Mouse (Mus musculus) adrenal gland, adult 18-20 months (tissue): ENCODE measurements around the gene Optn. TPM values are rescaled to one million over a fixed set of nuclear protein-coding genes. Genes with fewer than 3 reads are reported as not detected.
A peak's percentile ranks its signal among the peaks of the same experiment; 100 is the strongest.
"Not testable (repeated sequence)": the region's sequence is repeated elsewhere in the genome, so short reads cannot be mapped to it uniquely, and the experiment has no call there.

Experiments used
- DNase-seq, 2 experiments: peaks; one replicate each; pipeline ENCODE4 v3.0.0; 2021 to 2022; ENCODE audit warnings: low spot score in 2 of 2
- long read RNA-seq, 2 experiments: library from polyadenylated mRNA; stranded (forward); transcript quantifications; one replicate each; pipeline ENCODE4 v2.0.0; 2021
- total RNA-seq, 2 experiments: library from RNA; stranded (reverse); gene quantifications; 1 replicate in 1 of 2; 2 replicates in 1 of 2; pipeline ENCODE4 v1.2.3; 2021

Gene Optn
- 100 to 1,000 TPM in 1 of 2 experiments, 10 to 100 TPM in 1; 97.8 to 174 TPM for total RNA-seq
- long read RNA-seq, experiment 1, transcript Optn-201 (15 exons, 2,411 nt): minor isoform, 20 of 258 reads
- long read RNA-seq, experiment 1, transcript Optn-202 (14 exons, 2,614 nt): major isoform, 160 of 258 reads
- long read RNA-seq, experiment 1, partial matches to known transcripts: 15 of 258 reads
- long read RNA-seq, experiment 1, other reads (novel, unspliced or antisense): 63 of 258 reads
- long read RNA-seq, experiment 2, transcript Optn-202 (14 exons, 2,614 nt): major isoform, 139 of 242 reads
- long read RNA-seq, experiment 2, transcript Optn-201 (15 exons, 2,411 nt): minor isoform, 29 of 242 reads
- long read RNA-seq, experiment 2, partial matches to known transcripts: 25 of 242 reads
- long read RNA-seq, experiment 2, other reads (novel, unspliced or antisense): 49 of 242 reads

GRCm38 (mm10) chr2:5063299-5064205, at the start of gene Optn:
TSS of gene Optn (minus strand) at chr2:5064051.
- peak; percentile 95 for DNase-seq

DNA sequence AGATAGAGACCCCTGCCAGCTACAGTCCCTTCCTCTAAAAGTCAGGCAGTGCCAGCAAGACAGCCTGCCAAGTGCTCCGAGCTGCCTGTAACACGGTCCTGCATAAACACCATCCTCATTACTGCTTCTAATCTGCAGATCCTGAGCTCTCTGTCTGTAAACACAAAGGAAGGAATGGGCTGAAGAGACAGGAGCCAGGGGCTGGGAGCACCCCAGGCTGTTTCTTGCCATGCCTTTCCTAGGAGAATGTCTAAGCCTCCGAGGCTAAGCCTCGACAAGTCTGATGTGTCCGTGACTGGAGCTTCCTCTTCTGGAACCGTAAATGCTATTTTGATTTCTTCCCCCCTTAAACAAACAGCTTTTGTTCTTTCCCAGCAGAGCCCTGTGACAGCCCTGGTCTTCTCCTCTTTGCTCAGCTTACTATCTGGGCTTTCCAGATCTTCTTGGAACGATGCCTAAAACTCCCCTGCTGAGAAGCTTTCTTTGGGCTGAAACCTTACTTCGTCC, 49.0 kb upstream of the Optn start:
- no peak for DNase-seq

DNA sequence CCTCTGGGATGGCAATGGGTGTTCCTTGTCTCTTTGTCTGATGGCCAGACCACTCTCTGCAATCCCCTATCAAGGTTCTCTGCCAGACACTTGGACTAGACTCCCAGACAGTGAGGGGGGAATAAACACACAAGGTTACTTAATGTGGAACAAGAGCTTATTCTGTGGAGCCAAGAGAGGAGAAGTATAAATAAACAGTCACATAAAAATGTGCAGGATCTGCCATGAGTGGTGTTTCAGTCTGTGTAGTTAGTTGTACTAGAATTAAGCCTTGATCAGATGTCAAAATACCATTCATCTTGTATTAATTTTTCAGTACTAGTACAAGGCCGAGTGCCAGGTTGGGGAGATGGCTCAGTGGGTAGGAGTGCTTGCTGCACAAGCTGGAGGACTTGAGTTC, 39.0 kb upstream of the Optn start:
- DNase-seq: no peak

DNA sequence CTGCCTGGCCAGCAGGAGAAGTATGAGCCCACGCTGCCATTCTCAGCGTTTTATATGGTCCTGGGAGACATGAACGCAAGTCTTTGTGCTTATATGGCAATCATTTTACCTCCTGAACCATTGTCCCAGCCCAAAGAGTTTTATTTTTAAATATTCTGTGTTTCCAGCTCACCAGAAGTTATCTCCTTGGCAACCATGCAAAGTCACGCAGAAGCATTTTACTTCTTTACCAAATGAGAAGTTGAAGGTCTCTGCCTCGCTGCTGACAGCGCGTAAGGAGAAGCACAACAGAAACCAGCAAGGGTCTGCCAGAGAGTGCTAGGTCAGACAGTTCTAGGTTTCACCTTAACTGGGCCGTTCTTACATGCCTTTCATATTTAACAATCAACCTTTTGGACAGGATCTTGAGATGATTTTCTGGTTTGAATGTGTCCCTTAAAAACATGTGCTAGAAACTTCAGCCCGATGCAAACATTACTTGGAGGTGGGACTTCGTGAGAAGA, 37.9 kb upstream of the Optn start:
- DNase-seq: no peak

GRCm38 (mm10) chr2:5099176-5099575, 35.3 kb upstream of the Optn start:
- no peak for DNase-seq

GRCm38 (mm10) chr2:5097786-5098445, 34.1 kb upstream of the Optn start:
- DNase-seq: no peak

DNA sequence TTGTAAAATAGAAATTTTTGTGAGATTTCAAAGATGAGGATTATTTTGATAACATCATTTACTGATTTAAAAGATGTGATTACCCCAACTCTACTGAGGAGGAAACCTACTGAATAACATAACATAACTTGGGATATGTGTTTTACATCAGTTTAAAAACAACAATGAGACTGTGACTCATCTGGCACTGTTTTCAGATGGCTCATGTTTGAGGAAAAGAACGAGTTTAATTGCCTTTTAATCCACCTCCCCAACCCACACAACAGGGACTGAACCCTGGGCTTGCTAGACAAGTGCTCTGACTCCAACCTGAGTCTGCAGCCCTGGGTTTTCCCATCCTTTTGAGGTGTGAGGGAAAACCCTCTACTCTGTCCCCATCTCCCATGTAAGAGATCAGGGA, 31.5 kb upstream of the Optn start:
- no peak for DNase-seq

DNA sequence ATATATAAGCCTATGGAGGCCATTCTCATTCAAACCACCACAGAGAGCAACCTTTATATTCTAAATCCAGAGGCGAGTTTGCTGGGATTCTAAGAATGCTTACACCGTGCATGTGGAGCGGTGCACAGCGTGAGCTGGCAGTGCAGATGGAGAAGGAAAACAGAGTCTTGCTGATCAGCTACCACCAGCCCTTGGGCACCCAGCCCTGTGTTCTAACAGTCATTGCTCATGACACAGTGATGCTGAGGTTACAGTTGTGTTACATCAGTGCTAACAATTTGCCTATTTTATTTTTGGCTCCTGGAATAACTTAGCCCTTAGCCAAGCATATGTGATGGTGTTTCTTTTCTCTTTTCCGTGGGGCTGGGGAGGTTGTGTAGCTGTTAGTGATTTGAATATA, 31.0 kb upstream of the Optn start:
- DNase-seq: no peak

GRCm38 (mm10) chr2:5090385-5090784, 26.5 kb upstream of the Optn start:
- DNase-seq: peak in 1 of 2 experiments; percentile 22

DNA sequence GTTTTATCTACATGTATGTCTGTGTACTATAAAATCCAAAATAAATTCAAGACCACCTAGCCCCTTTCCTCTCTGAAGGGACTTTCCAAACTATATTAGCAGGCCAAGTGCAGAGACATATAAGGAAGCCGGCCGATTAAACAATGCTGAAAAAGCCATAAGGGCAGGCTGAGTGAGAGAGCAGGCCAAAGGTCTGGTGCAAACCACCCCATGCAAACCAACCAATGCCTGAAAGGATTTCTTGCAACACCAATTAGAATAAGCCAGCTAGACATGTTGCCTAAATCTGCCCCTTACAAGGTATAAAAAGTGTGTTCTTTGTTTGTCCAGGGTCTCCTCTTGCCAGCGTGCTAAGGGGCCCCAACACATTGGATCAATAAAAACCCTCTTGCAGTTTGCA, 23.8 kb upstream of the Optn start:
- no peak for DNase-seq

DNA sequence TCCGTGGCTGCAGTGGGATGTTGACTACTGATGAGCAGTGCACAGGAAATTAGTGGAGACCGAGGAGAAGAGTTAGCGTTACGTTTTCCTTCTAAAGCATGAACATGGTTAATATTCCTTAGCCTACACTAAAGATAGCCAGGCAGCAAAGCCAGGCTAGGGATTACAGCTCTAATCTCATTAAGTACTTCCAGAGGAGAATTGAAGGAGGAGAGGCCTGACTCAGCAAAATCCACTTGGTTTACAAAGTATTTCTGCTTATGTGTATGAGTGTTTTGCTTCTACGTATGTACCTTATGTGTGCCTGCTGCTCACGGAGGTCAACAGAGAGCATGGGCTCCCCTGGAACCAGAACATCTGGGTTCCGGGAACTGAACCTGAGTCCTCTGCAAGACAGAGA, 19.9 kb upstream of the Optn start:
- DNase-seq: no peak

GRCm38 (mm10) chr2:5080053-5080787, 16.4 kb upstream of the Optn start:
- no peak for DNase-seq

- DNase-seq: no peak
These were observed 14.1 kb upstream of the Optn start for GRCm38 (mm10) chr2:5077937-5078336.

- no peak for DNase-seq
These were observed 13.6 kb upstream of the Optn start for GRCm38 (mm10) chr2:5077490-5077889.

DNA sequence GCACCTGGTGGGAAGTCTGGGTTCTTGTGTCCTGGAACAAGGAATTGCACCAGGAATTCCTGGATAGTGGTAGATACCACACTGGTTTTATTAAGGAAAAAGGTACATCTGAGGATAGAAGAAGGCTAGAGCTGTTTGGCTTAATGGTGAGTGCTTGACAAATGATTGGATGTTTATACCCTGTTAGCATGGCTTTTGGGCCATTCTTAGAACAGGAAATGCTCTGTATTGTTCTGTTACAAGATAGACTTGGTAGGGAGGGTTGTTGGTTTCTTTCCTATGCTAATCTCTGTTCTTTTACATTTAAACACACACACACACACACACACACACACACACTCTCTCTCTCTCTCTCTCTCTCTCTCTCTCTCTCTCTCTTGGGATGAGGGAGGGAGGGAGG, 12.0 kb upstream of the Optn start:
- no peak for DNase-seq

- no peak for DNase-seq
These were observed 11.6 kb upstream of the Optn start for GRCm38 (mm10) chr2:5075432-5075831.

DNA sequence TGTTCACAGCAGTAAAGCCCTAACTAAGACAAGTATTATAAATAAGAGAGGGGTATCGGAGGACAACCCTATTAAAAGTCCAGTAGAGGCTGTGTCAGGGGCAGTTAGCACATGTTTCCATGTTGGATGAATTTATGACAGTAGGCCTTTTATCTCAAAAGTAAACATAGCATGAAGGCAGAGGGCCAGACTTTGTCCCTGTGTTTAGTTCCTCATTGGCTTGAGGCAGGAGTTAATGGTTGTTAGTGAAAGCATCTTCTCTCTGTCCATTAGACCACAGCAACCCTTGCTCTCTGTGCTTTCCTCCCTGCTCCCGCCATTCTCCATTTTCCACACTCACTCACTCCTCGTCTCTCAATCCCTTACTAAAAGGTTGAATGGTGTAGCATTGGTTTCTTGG, 9.9 kb upstream of the Optn start:
- no peak for DNase-seq

DNA sequence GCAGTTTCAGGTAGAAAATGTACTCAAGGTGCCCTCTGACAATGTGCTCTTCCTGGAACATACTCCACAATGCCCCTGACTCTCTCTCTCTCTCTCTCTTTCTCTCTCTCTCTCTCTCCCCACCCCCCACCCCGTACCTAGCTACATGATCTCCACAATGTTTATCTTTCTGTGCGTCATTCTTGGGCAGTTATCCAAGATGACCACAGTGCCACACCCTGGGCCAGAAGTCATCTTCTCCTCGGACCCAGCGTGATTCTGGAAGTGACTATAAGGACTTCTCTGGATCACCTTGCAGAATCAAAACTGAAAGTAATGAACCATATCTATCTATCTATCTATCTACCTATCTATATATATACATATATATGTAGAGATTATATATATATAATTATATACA, 4.1 kb upstream of the Optn start:
- DNase-seq: no peak

DNA sequence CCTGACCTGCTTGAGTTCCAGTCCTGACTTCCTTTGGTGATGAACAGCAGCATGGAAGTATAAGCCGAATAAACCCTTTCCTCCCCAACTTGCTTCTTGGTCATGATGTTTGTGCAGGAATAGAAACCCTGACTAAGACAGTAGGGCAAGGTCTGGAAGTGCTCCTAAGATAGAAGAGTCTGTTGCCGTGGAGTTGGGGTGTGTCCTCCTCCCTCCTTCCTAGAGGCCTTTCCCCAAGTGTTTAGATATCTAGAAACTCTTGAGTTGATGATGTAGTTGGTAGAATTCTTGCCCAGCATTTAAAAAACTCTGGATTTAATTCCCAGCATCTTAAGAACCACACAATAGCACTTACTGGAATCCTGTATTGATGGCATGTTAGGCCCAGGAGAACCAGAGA, 3.4 kb upstream of the Optn start:
- DNase-seq: not testable (repeated sequence)

DNA sequence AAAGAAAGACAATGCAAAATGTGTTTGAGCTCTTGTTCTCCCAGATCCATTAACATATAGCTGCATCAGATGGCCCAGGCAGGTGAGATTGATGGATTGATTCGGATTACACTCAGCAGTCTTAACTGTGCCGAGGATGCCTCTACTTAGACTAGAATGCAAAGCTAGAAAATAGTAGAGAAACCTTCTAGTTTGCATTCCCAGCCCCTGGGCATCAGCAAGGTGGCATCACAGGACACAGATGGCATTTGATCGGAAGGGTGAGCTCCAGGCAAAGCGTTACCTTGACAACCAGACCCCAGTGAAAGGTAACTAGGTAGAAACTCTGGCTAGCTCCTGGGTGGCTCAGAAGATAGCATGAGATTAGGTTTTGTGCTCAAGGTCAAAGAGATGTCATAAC, 396 bp upstream of the Optn start:
- no peak for DNase-seq
